Mouse (Mus musculus) intestine, embryonic 16.5 days (tissue): ENCODE measurements around the gene Tmx1. TPM values are rescaled to one million over a fixed set of nuclear protein-coding genes. Genes with fewer than 3 reads are reported as not detected.

Experiments
- ATAC-seq: fragments of 200-750 bp; cut with Nextera tagmentation; 2 replicates; pipeline ENCODE4 v1.8.0; 2017; ENCODE audit warnings: moderate TSS enrichment, moderate library complexity
- H3K27ac ChIP-seq: fragments of 300-500 bp; sonication (generic); 2 replicates; pipeline ENCODE4 v1.5.1; 2014; ENCODE audit warnings: mild to moderate bottlenecking, low read length
- H3K27me3 ChIP-seq: fragments of 300-500 bp; sonication (generic); replicated peaks from 2 replicates; pipeline ENCODE4 v1.6.1; 2014; ENCODE audit warnings: low read length, control low read depth, mixed read lengths; ENCODE audit not compliant: control insufficient read depth, insufficient read depth
- H3K36me3 ChIP-seq: fragments of 300-500 bp; sonication (generic); 2 replicates; pipeline ENCODE4 v1.6.1; 2014; ENCODE audit warnings: low read length, control low read depth; ENCODE audit not compliant: control insufficient read depth, insufficient read depth
- H3K4me1 ChIP-seq: fragments of 300-500 bp; sonication (generic); 2 replicates; pipeline ENCODE4 v1.6.1; 2014; ENCODE audit warnings: low read length, control low read depth, mixed read lengths; ENCODE audit not compliant: control insufficient read depth, insufficient read depth
- H3K4me2 ChIP-seq: fragments of 300-500 bp; sonication (generic); 2 replicates; pipeline ENCODE4 v1.6.1; 2014; ENCODE audit warnings: low read depth, low read length, control low read depth
- H3K4me3 ChIP-seq: fragments of 300-500 bp; sonication (generic); 2 replicates; pipeline ENCODE4 v1.5.1; 2014; ENCODE audit warnings: mild to moderate bottlenecking, low read length
- H3K9ac ChIP-seq: fragments of 300-500 bp; sonication (generic); 2 replicates; pipeline ENCODE4 v1.6.1; 2014; ENCODE audit warnings: low read depth, low read length
- H3K9me3 ChIP-seq: fragments of 300-500 bp; sonication (generic); 2 replicates; pipeline ENCODE4 v1.6.1; 2016; ENCODE audit warnings: low read length, control low read depth; ENCODE audit not compliant: control insufficient read depth
- WGBS: fragments of 180-500 bp; shearing (Covaris S2); extraction: QIAGEN DNeasy Blood & Tissue Kit; methylation state at CpG from one replicate; pipeline ENCODE4 v1.1.7; 2014; 5-methylcytosine and 5-hydroxymethylcytosine counted together
- polyA plus RNA-seq: library from polyadenylated mRNA; unstranded; fragments of >200 nt; fragmentation: Nextera tagmentation; extraction: Ambion mirVana; gene quantifications from 2 replicates; pipeline ENCODE4 v1.2.1, GENCODE M21; 2015

Gene Tmx1
- polyA plus RNA-seq, 1 experiment from 2014 or later = 102 TPM

GRCm38 (mm10) chr12:70505971-70506370, 53.1 kb downstream of the Tmx1 start:
- H3K27me3 ChIP-seq = no peaks in the 10 kb centered on the region
- H3K36me3 ChIP-seq = no peaks in the 10 kb centered on the region
- H3K27ac ChIP-seq = no peak overlapping the region
- no peak overlapping the region for H3K9ac ChIP-seq
- no peaks in the 10 kb centered on the region for H3K9me3 ChIP-seq
- H3K4me2 ChIP-seq = no peak overlapping the region
- 67% methylated on average over 5 of the region's 5 CpGs for WGBS
- no peak for ATAC-seq
- no peaks in the 10 kb centered on the region for H3K4me1 ChIP-seq
- H3K4me3 ChIP-seq = no peak overlapping the region

DNA sequence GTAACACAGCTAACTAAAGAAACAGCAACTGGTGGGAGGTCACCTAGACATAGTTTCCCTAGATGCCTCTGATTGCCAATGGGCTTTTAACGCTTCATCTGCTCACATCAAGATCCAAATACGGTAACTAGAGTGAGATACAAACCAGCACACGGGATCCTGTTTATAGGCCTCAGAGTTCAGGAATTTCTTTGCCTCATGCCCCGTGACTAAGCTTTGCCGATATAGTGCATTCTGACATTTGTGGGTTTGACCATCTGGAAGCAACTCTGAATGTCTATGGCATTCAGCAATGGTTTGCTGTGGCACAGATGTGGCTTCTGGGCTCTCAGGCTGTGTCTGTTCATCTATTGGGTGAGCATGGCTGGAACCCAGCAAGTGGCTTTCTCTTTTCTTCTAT, 59.1 kb downstream of the Tmx1 start:
- no peaks in the 10 kb centered on the region for H3K4me1 ChIP-seq
- 82% methylated on average over 5 of the region's 5 CpGs for WGBS
- H3K9ac ChIP-seq = no peak overlapping the region
- no peaks in the 10 kb centered on the region for H3K27me3 ChIP-seq
- no peak overlapping the region for H3K27ac ChIP-seq
- no peaks in the 10 kb centered on the region for H3K9me3 ChIP-seq
- no peaks in the 10 kb centered on the region for H3K36me3 ChIP-seq
- no peak overlapping the region for H3K4me3 ChIP-seq
- ATAC-seq = no peak
- H3K4me2 ChIP-seq = no peak overlapping the region

DNA sequence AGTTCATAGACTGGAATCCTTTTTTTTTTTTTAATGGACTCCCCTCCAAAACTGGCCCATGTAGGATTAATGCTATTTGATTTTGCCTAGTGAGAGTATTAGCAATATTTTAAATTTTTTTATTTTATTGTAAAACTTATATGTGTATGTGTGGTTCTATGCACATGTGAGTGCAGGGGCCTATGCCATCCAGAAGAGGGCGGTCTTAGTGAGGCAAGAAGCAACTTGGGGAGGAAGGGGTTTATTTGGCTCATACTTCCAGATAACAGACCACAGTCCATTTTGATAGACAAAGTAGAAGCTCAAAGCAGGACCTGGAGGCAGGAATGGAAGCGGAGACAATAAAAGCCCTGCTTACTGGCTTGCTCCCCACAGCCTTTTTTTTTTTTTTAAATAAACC, 59.5 kb downstream of the Tmx1 start:
- 98% methylated on average over 2 of the region's 2 CpGs for WGBS
- no peaks in the 10 kb centered on the region for H3K9me3 ChIP-seq
- ATAC-seq = no peak
- H3K36me3 ChIP-seq = no peaks in the 10 kb centered on the region
- no peaks in the 10 kb centered on the region for H3K4me1 ChIP-seq
- no peak overlapping the region for H3K9ac ChIP-seq
- H3K4me3 ChIP-seq = no peak overlapping the region
- no peak overlapping the region for H3K4me2 ChIP-seq
- H3K27ac ChIP-seq = no peak overlapping the region
- H3K27me3 ChIP-seq = no peaks in the 10 kb centered on the region

Other genes with a start within 250 kb of the Tmx1 start
- gene Pygl, start 221.6 kb upstream of the Tmx1 start, polyA plus RNA-seq = 24.3 and 27.6 TPM in 2 replicates
- gene Trim9, start 105.5 kb upstream of the Tmx1 start, polyA plus RNA-seq = 0.69 and 1.0 TPM in 2 replicates